Mouse (Mus musculus) CD4-positive, CD25-positive, alpha-beta regulatory T cell, adult 2 months (primary cell): ENCODE data around the gene Lgals9.

Experiments
- DNase-seq: peaks from one replicate; pipeline ENCODE4 v3.0.0-alpha.2; 2012; ENCODE audit warnings: low read depth, low spot score

The Lgals9 gene

GRCm38 (mm10) chr11:78984483-78985177, at the start of gene Lgals9:
Gene Lgals9, minus strand, starts transcription at chr11:78984946.
- DNase-seq, result peak; percentile 81

GRCm38 (mm10) chr11:79033636-79034035, 48.9 kb upstream of the Lgals9 start:
- DNase-seq, result no peak

- DNase-seq, result no peak
Observed at GRCm38 (mm10) chr11:79033021-79033420, 48.3 kb upstream of the Lgals9 start.

- DNase-seq, result no peak
Observed at GRCm38 (mm10) chr11:79031452-79031746, 46.7 kb upstream of the Lgals9 start.

- peak; percentile 86 for DNase-seq
Observed at GRCm38 (mm10) chr11:79030570-79031451, 46.1 kb upstream of the Lgals9 start.

- DNase-seq, result peak; percentile 56
Observed at GRCm38 (mm10) chr11:79023751-79024150, 39.0 kb upstream of the Lgals9 start.

- peak; percentile 87 for DNase-seq
Observed at GRCm38 (mm10) chr11:79023342-79023741, 38.6 kb upstream of the Lgals9 start.

- DNase-seq, result peak; percentile 40
Observed at GRCm38 (mm10) chr11:79022836-79023235, 38.1 kb upstream of the Lgals9 start.

- no peak for DNase-seq
Observed at GRCm38 (mm10) chr11:79020535-79021045, 35.8 kb upstream of the Lgals9 start.

- peak; percentile 78 for DNase-seq
Observed at GRCm38 (mm10) chr11:79019839-79020534, 35.2 kb upstream of the Lgals9 start.

- DNase-seq, result peak; percentile 90
Observed at GRCm38 (mm10) chr11:79018954-79019704, 34.4 kb upstream of the Lgals9 start.

GRCm38 (mm10) chr11:79017161-79017606, 32.4 kb upstream of the Lgals9 start:
- no peak for DNase-seq

- DNase-seq, result no peak
Observed at GRCm38 (mm10) chr11:79016236-79016635, 31.5 kb upstream of the Lgals9 start.

GRCm38 (mm10) chr11:79015660-79016215, 31.0 kb upstream of the Lgals9 start:
- no peak for DNase-seq

GRCm38 (mm10) chr11:79014602-79015325, 30.0 kb upstream of the Lgals9 start:
- DNase-seq, result peak; percentile 1

- no peak for DNase-seq
Observed at GRCm38 (mm10) chr11:79013806-79014205, 29.1 kb upstream of the Lgals9 start.

GRCm38 (mm10) chr11:79013056-79013455, 28.3 kb upstream of the Lgals9 start:
- DNase-seq, result no peak

- no peak for DNase-seq
Observed at GRCm38 (mm10) chr11:79012529-79012928, 27.8 kb upstream of the Lgals9 start.

- DNase-seq, result no peak
Observed at GRCm38 (mm10) chr11:79008891-79009290, 24.1 kb upstream of the Lgals9 start.
